Mouse (Mus musculus) spleen, adult 2 months (tissue): Measurements from ENCODE around the gene Fbxl14.

Experiments used
- CTCF ChIP-seq: fragments of 200-500 bp; IDR thresholded peaks from 2 replicates; pipeline ENCODE4 v1.5.1; 2011; ENCODE audit warnings: mild to moderate bottlenecking, inconsistent platforms; ENCODE audit not compliant: insufficient read depth, insufficient read length, insufficient replicate concordance; ENCODE audit errors: extremely low read depth
- POLR2A ChIP-seq: fragments of 200-500 bp; IDR thresholded peaks from 2 replicates; pipeline ENCODE4 v1.6.1; 2011; ENCODE audit warnings: low read depth, low read length, inconsistent platforms

DNA sequence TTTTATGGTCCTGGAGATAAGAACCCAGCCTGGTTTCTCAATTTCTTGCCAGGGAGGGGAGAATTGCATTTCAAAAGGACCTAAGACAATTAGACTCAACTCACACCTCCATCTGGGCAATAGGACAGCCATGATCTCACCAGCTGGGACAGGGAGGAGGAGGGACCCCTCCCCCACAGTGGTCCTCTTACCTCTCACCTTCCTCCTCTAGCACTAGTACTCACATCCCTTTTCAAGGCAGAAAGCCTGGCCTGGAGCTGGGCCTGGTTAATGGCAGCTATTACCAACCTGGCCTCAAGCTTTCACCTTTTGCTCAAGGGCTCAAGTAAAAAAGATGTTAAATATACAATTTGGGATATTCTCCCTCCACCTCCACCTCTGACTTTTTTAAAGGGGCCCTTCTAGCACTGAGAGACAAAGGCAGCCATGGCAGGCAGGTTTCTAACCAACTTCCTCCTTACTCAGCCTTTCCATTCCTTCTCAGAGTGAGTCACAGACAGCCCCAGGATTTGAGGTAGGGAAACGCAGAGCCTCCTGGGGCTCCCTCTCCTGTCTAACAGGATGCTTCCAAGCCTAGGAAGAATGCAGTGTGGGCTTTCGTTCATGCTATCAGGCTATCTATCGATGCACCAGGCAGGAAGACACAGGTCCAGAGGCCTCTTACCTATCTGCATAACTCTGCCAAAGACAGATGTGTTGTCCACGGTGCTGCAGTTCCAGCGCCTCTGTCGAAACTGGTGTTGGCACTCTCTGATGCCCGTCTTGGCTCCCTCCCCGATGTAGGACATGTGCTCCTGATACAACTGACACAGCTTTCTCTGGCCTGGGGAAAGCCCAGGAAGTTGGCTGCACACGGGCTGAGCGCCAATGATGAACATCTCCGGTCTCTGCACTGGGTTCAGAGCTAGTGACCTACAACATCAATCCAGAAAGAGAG, 33.5 kb upstream of the Fbxl14 start:
- TF ChIP-seq CTCF: no peak
- no peak for TF ChIP-seq POLR2A
